Mouse (Mus musculus) thymus, postnatal 14 days (tissue): Measurements from ENCODE around the gene Tbcb.
"Not testable (repeated sequence)": the region's sequence is repeated elsewhere in the genome, so short reads cannot be mapped to it uniquely, and the experiment has no call there.

Experiments used
- DNase-seq: peaks from one replicate; pipeline ENCODE4 v3.0.0; 2021

Gene Tbcb

GRCm38 (mm10) chr7:30221433-30221832 is 10.6 kb downstream of the Tbcb start:
- no peak for DNase-seq

- DNase-seq, result no peak
Measured at GRCm38 (mm10) chr7:30220008-30220356, 12.1 kb downstream of the Tbcb start.

DNA sequence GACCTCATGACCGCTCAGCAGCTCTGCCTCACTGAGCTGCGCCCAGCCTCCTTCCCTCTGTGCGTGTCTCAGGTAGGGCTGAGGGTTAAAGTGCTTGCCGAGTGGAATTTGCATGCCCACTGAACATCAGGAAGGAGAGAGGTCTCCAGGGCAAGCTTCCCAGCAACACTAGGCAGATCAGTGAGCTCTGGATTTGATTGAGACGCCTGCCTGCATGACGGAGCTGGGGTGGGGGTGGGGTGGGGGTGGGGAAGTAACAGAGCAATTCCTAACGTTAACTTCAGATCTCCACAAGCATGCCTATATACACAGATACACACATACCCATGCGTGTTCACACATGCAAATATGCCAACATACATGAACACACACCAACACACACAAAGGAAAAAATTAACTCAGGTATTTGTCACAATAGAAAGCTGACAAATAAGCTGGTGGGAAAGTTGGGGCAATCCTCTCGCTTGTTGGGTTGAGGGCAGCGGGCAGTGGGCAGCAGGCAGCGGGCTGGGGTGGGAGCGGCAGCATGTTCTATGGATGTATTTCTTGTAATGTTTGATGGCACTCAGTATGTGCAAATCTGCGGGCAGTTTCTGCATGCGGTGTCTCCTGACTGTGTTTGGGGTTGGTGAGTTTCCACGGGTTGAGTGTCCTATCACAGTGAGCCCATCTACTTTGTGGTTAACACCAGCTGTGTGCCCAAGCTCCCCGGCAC is 12.6 kb downstream of the Tbcb start:
- DNase-seq, result peak; percentile 67

- DNase-seq, result no peak
Measured at GRCm38 (mm10) chr7:30217277-30217676, 14.8 kb downstream of the Tbcb start.

- peak; percentile 76 for DNase-seq
Measured at GRCm38 (mm10) chr7:30216723-30217151, 15.3 kb downstream of the Tbcb start.

- DNase-seq, result no peak
Measured at GRCm38 (mm10) chr7:30215875-30216274, 16.2 kb downstream of the Tbcb start.

DNA sequence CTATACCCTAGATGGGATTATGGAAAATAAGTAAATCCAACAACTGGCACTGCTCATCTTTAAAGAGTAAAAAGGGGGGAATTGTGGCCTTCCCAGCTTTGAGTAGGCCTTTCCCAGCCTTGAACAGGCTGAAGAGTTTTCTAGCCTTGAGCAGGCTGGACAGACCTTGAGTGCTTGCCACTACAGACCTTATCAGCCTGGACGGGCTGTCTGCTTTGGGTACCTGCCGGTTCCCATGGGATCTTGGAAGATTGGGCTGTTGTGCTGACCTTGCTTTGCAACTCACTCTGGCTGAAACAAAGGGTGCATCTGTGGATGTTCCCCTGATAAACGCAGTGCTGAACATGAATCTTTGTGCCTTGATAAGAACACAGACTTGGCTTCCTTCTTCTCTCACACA is 18.2 kb downstream of the Tbcb start:
- DNase-seq, result no peak

DNA sequence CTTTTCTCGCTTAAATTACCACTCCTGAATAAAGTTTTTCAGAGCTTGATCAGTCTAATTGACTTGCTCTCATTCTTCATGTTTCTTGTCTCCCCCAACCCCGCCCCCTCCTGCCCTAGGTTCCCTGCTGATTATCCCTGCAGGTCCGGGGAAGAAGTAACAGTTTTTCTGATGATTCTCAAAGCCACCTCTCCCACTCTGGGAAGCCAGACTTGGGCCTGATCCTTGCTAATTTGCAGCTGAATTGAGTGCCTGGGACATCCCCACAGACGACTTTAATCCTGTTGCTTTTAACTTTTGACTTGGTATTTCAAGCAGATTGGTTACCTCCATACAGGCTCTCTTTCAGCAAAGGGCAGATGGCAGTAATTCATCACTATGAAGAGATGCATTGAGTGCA is 21.0 kb downstream of the Tbcb start:
- no peak for DNase-seq

- not testable (repeated sequence) for DNase-seq
Measured at GRCm38 (mm10) chr7:30206364-30206763, 25.7 kb downstream of the Tbcb start.

GRCm38 (mm10) chr7:30205383-30205782 is 26.7 kb downstream of the Tbcb start:
- peak; percentile 53 for DNase-seq

- DNase-seq, result no peak
Measured at GRCm38 (mm10) chr7:30204380-30204779, 27.7 kb downstream of the Tbcb start.

DNA sequence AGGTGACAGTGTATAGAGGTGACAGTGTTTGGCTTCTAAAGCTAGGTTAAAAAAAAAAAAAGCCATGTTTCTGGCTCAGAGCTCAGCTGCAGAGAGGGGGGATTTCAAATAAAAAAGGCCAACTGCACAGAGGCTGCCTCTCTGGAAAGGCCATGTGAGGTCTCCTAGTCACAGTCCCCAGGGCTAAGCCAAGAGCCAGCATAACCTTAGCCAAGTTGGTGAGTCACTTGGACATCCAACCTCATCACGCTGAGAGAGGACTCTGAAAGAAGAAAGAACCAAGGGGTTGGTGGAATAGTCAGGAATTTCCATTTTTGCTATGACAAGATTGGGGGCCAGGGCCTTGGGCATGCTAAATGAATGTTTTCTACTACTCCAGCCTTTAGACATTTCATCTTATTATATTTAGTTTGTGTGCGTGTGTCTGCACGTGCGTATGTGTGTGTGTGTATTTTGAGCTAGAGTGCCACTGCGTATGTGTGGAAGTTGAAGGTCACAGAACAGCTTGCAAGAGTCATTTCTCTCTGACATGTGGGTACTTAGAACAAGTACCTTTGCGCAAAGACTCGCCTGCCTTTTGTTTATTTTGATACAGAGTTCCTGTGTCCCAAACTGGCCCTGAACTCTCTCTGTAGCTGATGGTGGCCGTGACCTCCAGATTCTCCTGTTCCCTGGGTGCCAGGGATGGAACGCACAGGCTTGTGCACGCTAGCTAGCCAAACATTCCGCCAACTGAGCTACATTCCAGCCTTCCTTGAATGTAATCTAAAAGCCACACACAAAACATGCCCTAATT is 29.0 kb downstream of the Tbcb start:
- no peak for DNase-seq

- DNase-seq, result not testable (repeated sequence)
Measured at GRCm38 (mm10) chr7:30200661-30201060, 31.4 kb downstream of the Tbcb start.

DNA sequence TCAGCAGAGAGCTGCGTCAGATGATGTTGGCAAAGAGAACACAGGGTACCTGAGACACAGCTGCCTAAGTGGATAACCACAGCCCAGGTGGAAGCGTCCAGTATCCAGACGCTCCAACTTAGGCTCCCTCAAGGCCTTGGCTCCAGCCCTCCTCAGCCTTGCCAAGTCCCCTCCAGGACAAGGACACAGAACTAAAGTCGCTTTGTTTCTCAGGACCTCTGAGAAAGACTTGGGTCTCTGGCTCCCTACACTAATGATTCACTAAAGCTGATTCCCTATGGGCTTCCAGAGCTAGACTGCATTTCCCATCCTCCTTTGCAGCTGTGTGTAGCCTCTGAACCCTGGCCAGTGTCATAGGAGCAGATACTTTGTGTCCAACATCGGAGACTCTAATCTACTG is 31.9 kb downstream of the Tbcb start:
- DNase-seq, result no peak

DNA sequence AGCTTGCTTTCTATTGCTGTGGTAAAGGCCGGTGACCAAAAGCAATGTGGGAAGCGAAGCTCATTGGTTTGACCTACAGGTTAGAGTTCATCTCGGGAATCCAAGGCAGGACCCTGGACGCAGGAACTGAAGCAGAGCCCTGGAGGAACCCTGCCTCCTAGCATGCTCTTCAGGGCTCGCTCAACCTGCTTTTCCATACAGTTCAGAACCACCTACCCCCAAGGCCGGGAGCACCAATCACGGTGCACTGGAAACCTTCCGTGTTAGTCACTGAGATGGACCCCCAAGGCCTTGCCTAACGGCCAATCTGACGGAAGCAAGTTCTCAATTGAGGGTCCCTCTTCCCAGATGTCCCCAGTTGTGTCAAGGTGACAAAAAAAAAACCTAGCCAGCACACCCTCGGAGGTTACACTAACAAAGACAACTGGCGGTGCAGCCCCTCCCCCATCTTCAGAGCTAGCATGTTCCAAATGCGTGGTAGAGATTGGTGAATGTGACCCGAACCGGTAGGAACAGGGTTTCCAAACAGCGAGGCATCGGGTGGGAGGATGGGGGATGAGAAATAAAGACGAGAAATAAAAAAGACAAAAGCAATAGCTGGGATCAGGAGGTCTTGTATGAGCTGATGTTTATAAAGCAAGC is 32.5 kb downstream of the Tbcb start:
- DNase-seq, result no peak

- peak; percentile 80 for DNase-seq
Measured at GRCm38 (mm10) chr7:30198481-30198971, 33.5 kb downstream of the Tbcb start, which contains the start of gene Capns1. Gene Capns1, minus strand, starts transcription at chr7:30198811.

DNA sequence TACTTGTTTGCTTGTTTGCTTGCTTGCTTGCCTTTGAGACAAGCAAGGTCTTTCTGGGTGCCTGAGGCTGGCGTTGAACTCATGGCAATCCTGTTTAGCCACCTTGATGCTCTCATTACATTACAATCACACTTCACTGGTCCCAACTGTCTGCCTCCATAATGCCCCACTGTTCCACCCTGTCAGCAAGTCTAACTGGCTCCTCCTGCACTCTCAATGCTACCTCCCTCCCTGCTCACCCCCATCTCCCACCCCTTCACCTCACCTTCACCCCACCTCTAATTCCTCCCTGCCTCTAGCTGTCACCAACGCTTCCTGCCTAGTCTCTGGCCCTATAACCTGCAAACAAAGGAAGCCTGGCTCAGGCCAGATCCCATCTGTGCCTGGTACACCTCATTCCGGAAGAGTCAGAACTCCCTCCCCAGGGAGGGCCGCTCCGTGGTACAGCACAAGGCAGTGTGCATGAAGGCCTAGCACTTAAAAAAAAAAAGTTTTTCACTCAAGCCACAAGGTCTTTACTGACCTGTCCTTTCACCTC is 34.4 kb downstream of the Tbcb start:
- DNase-seq, result peak; percentile 13

- no peak for DNase-seq
Measured at GRCm38 (mm10) chr7:30196171-30196570, 35.9 kb downstream of the Tbcb start.

GRCm38 (mm10) chr7:30195461-30195860 is 36.6 kb downstream of the Tbcb start:
- DNase-seq, result no peak

GRCm38 (mm10) chr7:30194884-30195283 is 37.2 kb downstream of the Tbcb start:
- peak; percentile 96 for DNase-seq

- DNase-seq, result peak; percentile 37
Measured at GRCm38 (mm10) chr7:30194101-30194831, 37.8 kb downstream of the Tbcb start.

- DNase-seq, result peak; percentile 75
Measured at GRCm38 (mm10) chr7:30193581-30194100, 38.4 kb downstream of the Tbcb start.
